Mouse (Mus musculus): ENCODE results near the gene Pip4k2a. TPM values are rescaled to one million over a fixed set of nuclear protein-coding genes. Genes with fewer than 3 reads are reported as not detected.

Pip4k2a gene
- polyA plus RNA-seq, 1 experiment from 2014 or later = 7.4 TPM

DNA sequence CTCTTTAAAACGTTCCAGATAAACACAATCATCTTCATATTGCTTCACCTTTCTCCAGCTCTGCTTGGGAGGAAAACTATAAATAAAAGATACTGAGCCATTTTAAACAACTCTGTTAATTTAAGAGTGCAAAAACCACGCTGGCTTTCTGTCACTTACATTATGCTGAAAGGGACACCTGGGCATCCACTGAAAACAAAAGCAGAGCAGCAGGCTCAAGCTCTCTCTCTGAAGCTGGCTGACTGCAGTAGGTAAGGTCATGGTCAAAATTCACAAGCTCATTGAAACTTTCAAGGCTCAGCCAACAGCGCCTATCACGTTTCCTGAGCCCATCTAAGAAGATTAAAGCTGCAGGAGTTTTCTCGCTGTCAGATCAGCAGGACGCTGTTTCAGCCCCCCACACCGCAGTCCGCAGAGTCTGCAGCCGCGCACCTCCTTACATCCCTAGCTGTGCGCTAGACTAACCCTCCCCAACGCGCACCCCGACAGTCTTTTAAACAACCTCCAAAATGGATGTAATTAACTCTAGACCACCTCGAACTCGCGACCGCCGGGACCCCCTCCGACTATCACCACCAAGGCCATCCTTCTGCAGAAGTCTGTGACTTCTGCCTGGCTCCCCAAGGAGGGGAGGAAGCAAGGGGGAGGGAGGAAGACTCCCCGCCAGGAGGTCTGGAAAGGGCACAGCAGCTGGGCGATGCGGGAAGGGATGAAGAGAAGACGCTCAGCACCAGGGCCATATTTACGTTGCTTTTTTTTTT is 1.3 kb downstream of the Pip4k2a start:
- H3K4me3 ChIP-seq (ENCODE audit: control insufficient read depth in 1 of 2, insufficient read depth in 1 of 2, low read depth in 1 of 2, low read length in 2 of 2) = peak overlapping the region; percentile 69 to 87
- H3K27ac ChIP-seq (replicated peaks in 1 of 2; ENCODE audit: control insufficient read depth in 1 of 2, insufficient read depth in 1 of 2, low read depth in 2 of 2, low read length in 2 of 2) = no peak overlapping the region
- no peaks in the 10 kb centered on the region for H3K9me3 ChIP-seq (ENCODE audit: control insufficient read depth, low read length)
- peak overlapping the region; percentile 84 for H3K9ac ChIP-seq (ENCODE audit: low read length)
- peaks cover 7 to 21% of the 10 kb centered on the region in 2 experiments for H3K4me1 ChIP-seq (ENCODE audit: control insufficient read depth in 2 of 2, insufficient read depth in 2 of 2, low read length in 2 of 2)
- ATAC-seq (ENCODE audit: insufficient number of reproducible peaks, insufficient read depth, low FRiP score, low read depth) = no peak
- no peaks in the 10 kb centered on the region for H3K36me3 ChIP-seq (ENCODE audit: control insufficient read depth, insufficient read depth, low read length)
- H3K27me3 ChIP-seq (ENCODE audit: control insufficient read depth, insufficient read depth, low read length) = no peaks in the 10 kb centered on the region
- WGBS = under 1% methylated on average over 25 of the region's 25 CpGs
- H3K4me2 ChIP-seq (ENCODE audit: low read length) = peak overlapping the region; percentile 90

DNA sequence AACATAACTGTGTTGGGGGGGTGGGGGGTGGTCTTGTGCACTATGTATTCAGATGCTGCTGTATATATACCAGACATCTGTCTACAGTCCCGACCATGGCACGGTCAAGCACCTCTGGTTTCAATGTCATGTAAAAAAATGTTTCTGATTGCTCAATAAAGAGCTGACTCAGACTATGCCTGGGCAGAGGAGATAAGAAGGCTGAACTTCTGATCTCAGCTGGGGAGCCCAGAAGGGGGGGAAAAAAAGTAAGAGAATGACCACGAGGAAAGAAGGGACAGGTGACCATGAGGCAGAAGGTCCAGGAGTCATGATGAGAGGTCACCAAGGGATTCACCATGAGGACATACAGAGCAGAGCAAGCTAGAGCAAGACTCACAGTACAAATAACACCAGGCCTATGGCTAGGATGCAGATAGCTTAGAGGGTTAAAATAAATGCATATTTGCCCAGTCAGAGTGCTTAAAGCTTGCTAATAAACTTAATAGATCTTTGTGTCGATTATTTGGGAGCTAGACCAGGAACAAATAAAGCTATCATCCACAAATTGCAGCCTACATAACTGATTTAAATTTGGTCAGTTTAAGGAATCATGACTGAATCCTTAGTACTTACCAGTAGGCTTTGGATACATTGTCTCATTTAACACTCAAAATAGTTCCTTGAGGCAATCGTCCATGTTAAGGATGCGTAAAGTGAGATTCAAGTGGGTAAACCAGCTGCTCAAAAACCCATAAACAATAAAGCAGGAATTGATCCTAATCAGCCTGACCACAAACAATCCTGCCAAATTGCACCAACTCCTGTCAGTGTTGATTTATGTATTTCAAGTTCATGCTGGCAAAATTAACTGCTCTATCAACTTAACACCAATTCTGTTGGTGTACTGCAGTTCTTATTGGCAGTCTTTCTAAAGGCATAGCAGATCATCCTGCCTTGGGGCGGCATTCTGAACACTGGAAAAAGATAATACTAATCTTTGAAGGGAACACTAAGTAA is 5.1 kb downstream of the Pip4k2a start:
- H3K4me2 ChIP-seq (ENCODE audit: low read length) = no peak overlapping the region
- no peak overlapping the region for H3K4me3 ChIP-seq (ENCODE audit: control insufficient read depth in 1 of 2, insufficient read depth in 1 of 2, low read depth in 1 of 2, low read length in 2 of 2)
- no peak overlapping the region for H3K9ac ChIP-seq (ENCODE audit: low read length)
- H3K27ac ChIP-seq (replicated peaks in 1 of 2; ENCODE audit: control insufficient read depth in 1 of 2, insufficient read depth in 1 of 2, low read depth in 2 of 2, low read length in 2 of 2) = no peak overlapping the region
- H3K27me3 ChIP-seq (ENCODE audit: control insufficient read depth, insufficient read depth, low read length) = no peaks in the 10 kb centered on the region
- H3K9me3 ChIP-seq (ENCODE audit: control insufficient read depth, low read length) = no peaks in the 10 kb centered on the region
- no peaks in the 10 kb centered on the region for H3K36me3 ChIP-seq (ENCODE audit: control insufficient read depth, insufficient read depth, low read length)
- 50% methylated on average over 7 of the region's 7 CpGs for WGBS
- 0 out of 2 replicates have a peak, but pooled peaks have one; percentile 35 for ATAC-seq (ENCODE audit: insufficient number of reproducible peaks, insufficient read depth, low FRiP score, low read depth)
- H3K4me1 ChIP-seq (ENCODE audit: control insufficient read depth in 2 of 2, insufficient read depth in 2 of 2, low read length in 2 of 2) = peaks cover 4 to 21% of the 10 kb centered on the region in 2 experiments

DNA sequence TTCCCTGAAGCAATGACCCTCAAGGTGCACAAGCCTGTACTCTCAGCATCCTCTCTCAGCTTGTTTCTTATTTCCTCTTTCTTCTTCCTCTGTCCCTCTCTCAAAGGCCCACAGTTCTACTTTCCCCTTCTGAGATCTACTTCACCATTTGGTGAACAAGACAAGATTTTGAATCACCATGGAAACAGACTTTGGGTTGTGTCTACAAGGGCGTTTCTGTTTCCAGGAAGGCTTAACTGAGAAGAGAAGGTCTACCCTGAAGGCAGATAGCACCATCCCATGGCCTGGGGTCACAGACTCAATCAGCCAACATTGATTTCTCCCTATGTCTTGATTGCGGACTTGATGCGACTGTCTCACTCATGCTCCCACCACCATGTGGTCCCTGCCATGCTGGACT is 9.0 kb downstream of the Pip4k2a start:
- Histone ChIP-seq H3K4me3 (ENCODE audit: control insufficient read depth in 1 of 2, insufficient read depth in 1 of 2, low read depth in 1 of 2, low read length in 2 of 2) (no peak overlapping the region), H3K4me1 (ENCODE audit: control insufficient read depth in 2 of 2, insufficient read depth in 2 of 2, low read length in 2 of 2) (peaks cover 2 to 10% of the 10 kb centered on the region in 2 experiments), H3K27me3 (ENCODE audit: control insufficient read depth, insufficient read depth, low read length) (no peaks in the 10 kb centered on the region), H3K27ac (replicated peaks in 1 of 2; ENCODE audit: control insufficient read depth in 1 of 2, insufficient read depth in 1 of 2, low read depth in 2 of 2, low read length in 2 of 2) (no peak overlapping the region), H3K36me3 (ENCODE audit: control insufficient read depth, insufficient read depth, low read length) (0 out of 2 replicates have a peak, but pooled peaks cover 3% of the 10 kb centered on the region), H3K9me3 (ENCODE audit: control insufficient read depth, low read length) (no peaks in the 10 kb centered on the region), H3K4me2 (ENCODE audit: low read length) (no peak overlapping the region), H3K9ac (ENCODE audit: low read length) (no peak overlapping the region)
- 84% methylated on average over 3 of the region's 3 CpGs for WGBS
- no peak for ATAC-seq (ENCODE audit: insufficient number of reproducible peaks, insufficient read depth, low FRiP score, low read depth)

DNA sequence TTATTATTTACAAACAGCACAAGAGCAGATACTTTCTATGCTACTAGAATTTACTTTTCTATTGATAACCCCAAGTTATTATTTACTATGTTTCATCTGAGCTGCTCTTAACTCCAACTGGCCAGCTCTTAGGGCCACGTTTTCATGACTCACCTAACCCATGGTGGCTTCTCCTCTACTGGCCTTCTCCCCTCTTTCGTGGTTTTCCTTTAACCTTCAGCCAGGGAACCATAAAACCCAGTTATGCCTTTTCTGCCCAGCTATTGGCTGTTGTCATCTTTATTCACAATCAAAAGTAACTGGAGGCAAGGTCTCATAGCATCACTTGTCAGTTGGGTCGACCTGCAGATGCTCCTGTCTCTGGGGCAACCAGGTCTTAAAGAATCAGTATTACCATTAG is 12.4 kb downstream of the Pip4k2a start:
- H3K27me3 ChIP-seq (ENCODE audit: control insufficient read depth, insufficient read depth, low read length) = no peaks in the 10 kb centered on the region
- ATAC-seq (ENCODE audit: insufficient number of reproducible peaks, insufficient read depth, low FRiP score, low read depth) = no peak
- no peak overlapping the region for H3K4me3 ChIP-seq (ENCODE audit: control insufficient read depth in 1 of 2, insufficient read depth in 1 of 2, low read depth in 1 of 2, low read length in 2 of 2)
- no peaks in the 10 kb centered on the region for H3K9me3 ChIP-seq (ENCODE audit: control insufficient read depth, low read length)
- H3K36me3 ChIP-seq (ENCODE audit: control insufficient read depth, insufficient read depth, low read length) = 0 out of 2 replicates have a peak, but pooled peaks cover 3% of the 10 kb centered on the region
- no peaks in the 10 kb centered on the region; a peak in 1 of 4 replicates for H3K4me1 ChIP-seq (ENCODE audit: control insufficient read depth in 2 of 2, insufficient read depth in 2 of 2, low read length in 2 of 2)
- H3K27ac ChIP-seq (replicated peaks in 1 of 2; ENCODE audit: control insufficient read depth in 1 of 2, insufficient read depth in 1 of 2, low read depth in 2 of 2, low read length in 2 of 2) = no peak overlapping the region
- 81% methylated on average over 3 of the region's 3 CpGs for WGBS
- H3K4me2 ChIP-seq (ENCODE audit: low read length) = no peak overlapping the region
- H3K9ac ChIP-seq (ENCODE audit: low read length) = no peak overlapping the region

DNA sequence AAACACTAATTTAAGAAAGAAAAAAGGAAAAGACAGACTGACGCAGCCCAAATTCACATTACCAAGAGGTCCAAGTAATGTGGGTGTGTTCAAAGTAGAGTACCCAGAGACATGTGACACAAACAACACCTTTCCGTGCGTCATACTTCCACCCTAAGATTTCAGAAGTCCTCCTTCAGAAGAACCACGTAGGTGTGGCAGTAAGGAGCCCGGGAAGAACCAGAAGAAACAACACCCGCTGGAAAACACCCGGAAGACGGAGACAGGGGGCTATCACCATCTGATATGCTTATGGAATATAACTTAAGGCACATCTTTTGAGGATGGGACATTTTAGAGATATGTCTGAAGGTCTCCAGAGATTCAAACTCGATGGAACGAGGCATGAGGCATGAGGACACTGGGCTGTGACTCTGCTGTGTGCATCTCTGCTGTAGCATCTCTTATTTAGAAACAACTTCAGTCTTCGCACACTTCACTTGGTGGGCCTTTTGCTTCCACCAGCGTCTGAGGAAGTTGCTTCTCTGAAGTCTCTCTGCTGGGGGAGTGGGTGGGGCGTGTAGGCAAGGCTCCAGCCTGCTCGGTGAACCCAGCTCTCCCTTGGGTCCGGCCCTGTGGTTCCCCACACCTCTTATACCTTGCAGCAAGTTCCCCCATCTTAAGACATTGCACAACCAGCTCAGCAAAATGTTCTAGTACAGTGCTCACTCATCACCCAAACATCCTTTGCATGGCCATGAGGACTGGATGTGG is 13.7 kb downstream of the Pip4k2a start:
- Histone ChIP-seq H3K4me3 (ENCODE audit: control insufficient read depth in 1 of 2, insufficient read depth in 1 of 2, low read depth in 1 of 2, low read length in 2 of 2) (no peak overlapping the region), H3K4me2 (ENCODE audit: low read length) (no peak overlapping the region), H3K27ac (replicated peaks in 1 of 2; ENCODE audit: control insufficient read depth in 1 of 2, insufficient read depth in 1 of 2, low read depth in 2 of 2, low read length in 2 of 2) (no peak overlapping the region), H3K4me1 (ENCODE audit: control insufficient read depth in 2 of 2, insufficient read depth in 2 of 2, low read length in 2 of 2) (peaks cover 0 to 2% of the 10 kb centered on the region in 2 experiments; a peak in 2 of 4 replicates), H3K36me3 (ENCODE audit: control insufficient read depth, insufficient read depth, low read length) (0 out of 2 replicates have a peak, but pooled peaks cover 3% of the 10 kb centered on the region), H3K9ac (ENCODE audit: low read length) (no peak overlapping the region), H3K9me3 (ENCODE audit: control insufficient read depth, low read length) (no peaks in the 10 kb centered on the region), H3K27me3 (ENCODE audit: control insufficient read depth, insufficient read depth, low read length) (no peaks in the 10 kb centered on the region)
- WGBS = 88% methylated on average over 15 of the region's 15 CpGs
- no peak for ATAC-seq (ENCODE audit: insufficient number of reproducible peaks, insufficient read depth, low FRiP score, low read depth)

DNA sequence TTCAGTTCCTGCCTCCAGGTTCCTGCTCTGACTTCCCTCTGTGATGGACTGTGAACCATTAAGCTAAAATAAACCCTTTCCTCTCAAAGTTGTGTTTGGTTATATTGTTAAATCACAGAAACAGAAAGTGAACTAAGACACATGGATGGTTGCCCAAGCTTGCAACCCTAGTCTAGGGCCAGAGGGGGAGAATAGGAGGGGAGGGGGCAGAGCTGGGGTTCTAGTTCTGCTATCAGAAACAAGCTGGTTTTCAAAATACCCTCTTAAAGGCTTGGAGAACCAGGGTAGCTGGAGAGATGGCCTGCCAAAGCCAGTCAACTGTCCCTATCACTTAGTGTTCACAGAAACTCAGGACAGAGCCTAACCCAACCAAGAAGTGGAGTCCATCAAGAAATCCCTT is 14.4 kb downstream of the Pip4k2a start:
- no peak overlapping the region for H3K4me2 ChIP-seq (ENCODE audit: low read length)
- no peaks in the 10 kb centered on the region for H3K9me3 ChIP-seq (ENCODE audit: control insufficient read depth, low read length)
- no peak overlapping the region for H3K27ac ChIP-seq (replicated peaks in 1 of 2; ENCODE audit: control insufficient read depth in 1 of 2, insufficient read depth in 1 of 2, low read depth in 2 of 2, low read length in 2 of 2)
- no peak overlapping the region for H3K9ac ChIP-seq (ENCODE audit: low read length)
- H3K27me3 ChIP-seq (ENCODE audit: control insufficient read depth, insufficient read depth, low read length) = no peaks in the 10 kb centered on the region
- 0 out of 2 replicates have a peak, but pooled peaks cover 3% of the 10 kb centered on the region for H3K36me3 ChIP-seq (ENCODE audit: control insufficient read depth, insufficient read depth, low read length)
- H3K4me1 ChIP-seq (ENCODE audit: control insufficient read depth in 2 of 2, insufficient read depth in 2 of 2, low read length in 2 of 2) = peaks cover 0 to 2% of the 10 kb centered on the region in 2 experiments; a peak in 2 of 4 replicates
- no peak for ATAC-seq (ENCODE audit: insufficient number of reproducible peaks, insufficient read depth, low FRiP score, low read depth)
- no peak overlapping the region for H3K4me3 ChIP-seq (ENCODE audit: control insufficient read depth in 1 of 2, insufficient read depth in 1 of 2, low read depth in 1 of 2, low read length in 2 of 2)

DNA sequence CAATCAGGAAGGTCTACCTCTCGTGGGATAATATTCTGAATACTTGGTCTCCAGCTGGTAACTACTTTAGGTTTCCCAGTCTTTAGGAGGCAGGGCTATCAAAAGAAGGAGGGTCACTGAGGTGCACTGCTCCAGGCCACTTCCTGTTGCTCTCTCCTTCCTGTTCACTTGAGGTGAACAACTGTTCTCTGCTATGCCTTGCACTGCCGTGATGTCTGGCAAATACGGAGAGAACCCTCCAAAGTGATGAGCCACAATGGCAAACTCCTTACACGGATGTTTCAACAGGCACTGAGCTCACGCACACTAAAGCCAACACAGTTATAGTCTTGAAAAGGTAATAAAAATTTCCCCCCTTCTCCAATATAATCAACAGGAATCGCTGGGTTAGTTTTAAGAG is 15.3 kb downstream of the Pip4k2a start:
- H3K36me3 ChIP-seq (ENCODE audit: control insufficient read depth, insufficient read depth, low read length) = 0 out of 2 replicates have a peak, but pooled peaks cover 3% of the 10 kb centered on the region
- H3K27ac ChIP-seq (replicated peaks in 1 of 2; ENCODE audit: control insufficient read depth in 1 of 2, insufficient read depth in 1 of 2, low read depth in 2 of 2, low read length in 2 of 2) = no peak overlapping the region
- peaks cover 0 to 2% of the 10 kb centered on the region in 2 experiments; a peak in 2 of 4 replicates for H3K4me1 ChIP-seq (ENCODE audit: control insufficient read depth in 2 of 2, insufficient read depth in 2 of 2, low read length in 2 of 2)
- H3K9me3 ChIP-seq (ENCODE audit: control insufficient read depth, low read length) = no peaks in the 10 kb centered on the region
- 79% methylated on average over 6 of the region's 6 CpGs for WGBS
- no peak for ATAC-seq (ENCODE audit: insufficient number of reproducible peaks, insufficient read depth, low FRiP score, low read depth)
- no peak overlapping the region for H3K4me2 ChIP-seq (ENCODE audit: low read length)
- H3K4me3 ChIP-seq (ENCODE audit: control insufficient read depth in 1 of 2, insufficient read depth in 1 of 2, low read depth in 1 of 2, low read length in 2 of 2) = no peak overlapping the region
- H3K27me3 ChIP-seq (ENCODE audit: control insufficient read depth, insufficient read depth, low read length) = no peaks in the 10 kb centered on the region
- no peak overlapping the region for H3K9ac ChIP-seq (ENCODE audit: low read length)
